Mouse (Mus musculus) heart, postnatal 25 days (tissue): ENCODE measurements around the gene Sh2b3. TPM values are rescaled to one million over a fixed set of nuclear protein-coding genes. Genes with fewer than 3 reads are reported as not detected.

Experiments used
- DNase-seq: peaks from one replicate; pipeline ENCODE4 v3.0.0; 2022; ENCODE audit warnings: low spot score
- intact Hi-C: fragments of 180-260 bp; cut with DNase I; formaldehyde crosslinking; loops from one replicate; pipeline ENCODE4 v1.15.1; 2025
- total RNA-seq, 2 experiments: library from RNA; stranded (reverse); gene quantifications; 2 replicates each; pipeline ENCODE4 v1.2.3; 2021

The Sh2b3 gene
- total RNA-seq: 10 to 100 TPM; 20.3 to 27.3 TPM

- DNase-seq: peak; percentile 61
- intact Hi-C loops: no loop called here
Measured at GRCm38 (mm10) chr5:121837441-121838340, at the start of gene Sh2b3. Gene Sh2b3 (minus strand): TSS chr5:121837646.

GRCm38 (mm10) chr5:121883356-121883755, 45.9 kb upstream of the Sh2b3 start:
- intact Hi-C loops: no loop called here
- DNase-seq: no peak

GRCm38 (mm10) chr5:121879211-121879610, 41.8 kb upstream of the Sh2b3 start:
- no peak for DNase-seq
- intact Hi-C loops: no loop called here

- intact Hi-C loops: no loop called here
- no peak for DNase-seq
Measured at GRCm38 (mm10) chr5:121878703-121879102, 41.3 kb upstream of the Sh2b3 start.

- intact Hi-C loops: no loop called here
- no peak for DNase-seq
Measured at GRCm38 (mm10) chr5:121876901-121877300, 39.5 kb upstream of the Sh2b3 start.

GRCm38 (mm10) chr5:121875041-121875440, 37.6 kb upstream of the Sh2b3 start:
- DNase-seq: no peak
- intact Hi-C loops: no loop called here

- peak; percentile 55 for DNase-seq
Measured at GRCm38 (mm10) chr5:121872158-121872557, 34.7 kb upstream of the Sh2b3 start.

GRCm38 (mm10) chr5:121871515-121872030, 34.1 kb upstream of the Sh2b3 start:
- no peak for DNase-seq
- intact Hi-C loops: loop anchor here (1.0 to 2.0 kb wide), 3 partner anchors 19 to 218 kb away; no protein-coding TSS in a partner anchor

More at GRCm38 (mm10) chr5:121872158-121872557, 34.7 kb upstream of the Sh2b3 start:
- intact Hi-C loops: loop anchor here (1.0 kb wide), 2 partner anchors 186 to 217 kb away; no protein-coding TSS in a partner anchor

- no peak for DNase-seq
- intact Hi-C loops: loop anchor here (2.0 kb wide), 1 partner anchor 18 kb away; no protein-coding TSS in a partner anchor
Measured at GRCm38 (mm10) chr5:121870832-121871231, 33.4 kb upstream of the Sh2b3 start.

- no peak for DNase-seq
- intact Hi-C loops: no loop called here
Measured at GRCm38 (mm10) chr5:121867963-121868362, 30.5 kb upstream of the Sh2b3 start.

- intact Hi-C loops: no loop called here
- DNase-seq: no peak
Measured at GRCm38 (mm10) chr5:121864330-121864729, 26.9 kb upstream of the Sh2b3 start.

- intact Hi-C loops: no loop called here
Measured at GRCm38 (mm10) chr5:121861964-121862363, 24.5 kb upstream of the Sh2b3 start.

GRCm38 (mm10) chr5:121858427-121858826, 21.0 kb upstream of the Sh2b3 start:
- no peak for DNase-seq
- intact Hi-C loops: no loop called here

More at GRCm38 (mm10) chr5:121861964-121862363, 24.5 kb upstream of the Sh2b3 start:
- no peak for DNase-seq

- DNase-seq: no peak
- intact Hi-C loops: no loop called here
Measured at GRCm38 (mm10) chr5:121856740-121857139, 19.3 kb upstream of the Sh2b3 start.

GRCm38 (mm10) chr5:121854768-121855167, 17.3 kb upstream of the Sh2b3 start:
- no peak for DNase-seq
- intact Hi-C loops: no loop called here

- no peak for DNase-seq
- intact Hi-C loops: loop anchor here (2.0 kb wide), 1 partner anchor 17 kb away; no protein-coding TSS in a partner anchor
Measured at GRCm38 (mm10) chr5:121853368-121854051, 16.1 kb upstream of the Sh2b3 start.

- intact Hi-C loops: loop anchor here (10.0 kb wide), 1 partner anchor 55 kb away; no protein-coding TSS in a partner anchor
- DNase-seq: no peak
Measured at GRCm38 (mm10) chr5:121849478-121850349, 12.3 kb upstream of the Sh2b3 start.

- intact Hi-C loops: loop anchor here (10.0 kb wide), 1 partner anchor 54 kb away; no protein-coding TSS in a partner anchor
- DNase-seq: peak; percentile 86
Measured at GRCm38 (mm10) chr5:121848743-121849142, 11.3 kb upstream of the Sh2b3 start, which contains the start of gene Pheta1. Gene Pheta1 (plus strand): TSS chr5:121848984.

GRCm38 (mm10) chr5:121848035-121848519, 10.6 kb upstream of the Sh2b3 start:
- DNase-seq: no peak
- intact Hi-C loops: loop anchor here (10.0 kb wide), 1 partner anchor 53 kb away; no protein-coding TSS in a partner anchor
